Mouse (Mus musculus) brown adipose tissue, adult 24 weeks (tissue): ENCODE results near the gene Tspan12. TPM values are rescaled to one million over a fixed set of nuclear protein-coding genes. Genes with fewer than 3 reads are reported as not detected.
A peak's percentile ranks its signal among the peaks of the same experiment; 100 is the strongest.

Experiments
- H3K27ac ChIP-seq: fragments of 200-500 bp; replicated peaks from 2 replicates; pipeline ENCODE4 v1.5.1; 2012; ENCODE audit warnings: low read depth, mild to moderate bottlenecking, low read length
- H3K4me1 ChIP-seq: fragments of 200-500 bp; 2 replicates; pipeline ENCODE4 v1.6.1; 2012; ENCODE audit warnings: low read length, mixed read lengths; ENCODE audit not compliant: control insufficient read depth, insufficient read depth, insufficient read length
- H3K4me3 ChIP-seq: fragments of 200-500 bp; 2 replicates; pipeline ENCODE4 v1.5.1; 2012; ENCODE audit warnings: low read depth, mild to moderate bottlenecking, low read length, moderate library complexity; ENCODE audit not compliant: insufficient read depth
- polyA plus RNA-seq: library from polyadenylated mRNA; stranded (reverse); fragments of >200 nt; gene quantifications from 2 replicates; pipeline ENCODE4 v1.2.4, GENCODE M21; 2012; ENCODE audit not compliant: missing spikeins, insufficient read depth, insufficient read length

Tspan12 gene
- polyA plus RNA-seq, 1 experiment, result 156 TPM

- H3K4me1 ChIP-seq, result peaks cover 6% of the 10 kb centered on the region
- H3K27ac ChIP-seq, result no peak overlapping the region
- H3K4me3 ChIP-seq, result no peak overlapping the region
Measured at GRCm38 (mm10) chr6:21848808-21849207, 3.5 kb downstream of the Tspan12 start.

GRCm38 (mm10) chr6:21839976-21840775 is 12.1 kb downstream of the Tspan12 start:
- peaks cover 20% of the 10 kb centered on the region for H3K4me1 ChIP-seq
- H3K4me3 ChIP-seq, result no peak overlapping the region
- peak overlapping the region; percentile 83 for H3K27ac ChIP-seq

GRCm38 (mm10) chr6:21839244-21839814 is 13.0 kb downstream of the Tspan12 start:
- peaks cover 20% of the 10 kb centered on the region for H3K4me1 ChIP-seq
- H3K4me3 ChIP-seq, result no peak overlapping the region
- H3K27ac ChIP-seq, result peak overlapping the region; percentile 52

GRCm38 (mm10) chr6:21833531-21833930 is 18.8 kb downstream of the Tspan12 start:
- H3K27ac ChIP-seq, result no peak overlapping the region
- H3K4me3 ChIP-seq, result no peak overlapping the region
- peaks cover 14% of the 10 kb centered on the region for H3K4me1 ChIP-seq

- peaks cover 12% of the 10 kb centered on the region for H3K4me1 ChIP-seq
- H3K4me3 ChIP-seq, result no peak overlapping the region
- H3K27ac ChIP-seq, result peak overlapping the region; percentile 70
Measured at GRCm38 (mm10) chr6:21831871-21832270, 20.4 kb downstream of the Tspan12 start.

- H3K4me1 ChIP-seq, result peaks cover 12% of the 10 kb centered on the region
- no peak overlapping the region for H3K27ac ChIP-seq
- H3K4me3 ChIP-seq, result no peak overlapping the region
Measured at GRCm38 (mm10) chr6:21830931-21831330, 21.4 kb downstream of the Tspan12 start.

GRCm38 (mm10) chr6:21829930-21830329 is 22.4 kb downstream of the Tspan12 start:
- Histone ChIP-seq H3K4me1 (peaks cover 12% of the 10 kb centered on the region), H3K4me3 (no peak overlapping the region), H3K27ac (no peak overlapping the region)

GRCm38 (mm10) chr6:21828437-21828836 is 23.9 kb downstream of the Tspan12 start:
- peak overlapping the region; percentile 19 for H3K27ac ChIP-seq
- peaks cover 16% of the 10 kb centered on the region for H3K4me1 ChIP-seq

GRCm38 (mm10) chr6:21828001-21828400 is 24.3 kb downstream of the Tspan12 start:
- Histone ChIP-seq H3K4me1 (peaks cover 17% of the 10 kb centered on the region), H3K27ac (peak overlapping the region; percentile 19), H3K4me3 (no peak overlapping the region)

More at GRCm38 (mm10) chr6:21828437-21828836, 23.9 kb downstream of the Tspan12 start:
- no peak overlapping the region for H3K4me3 ChIP-seq

- Histone ChIP-seq H3K27ac (peak overlapping the region; percentile 55), H3K4me3 (no peak overlapping the region), H3K4me1 (peaks cover 10% of the 10 kb centered on the region; the same call in 1 of the 2 replicates)
Measured at GRCm38 (mm10) chr6:21823694-21824093, 28.6 kb downstream of the Tspan12 start.

GRCm38 (mm10) chr6:21823281-21823680 is 29.0 kb downstream of the Tspan12 start:
- peaks cover 10% of the 10 kb centered on the region; the same call in 1 of the 2 replicates for H3K4me1 ChIP-seq
- H3K4me3 ChIP-seq, result no peak overlapping the region
- peak overlapping the region; percentile 55; the same call in 1 of the 2 replicates for H3K27ac ChIP-seq

- Histone ChIP-seq H3K4me3 (no peak overlapping the region), H3K4me1 (peaks cover 8% of the 10 kb centered on the region; the same call in 1 of the 2 replicates), H3K27ac (no peak overlapping the region)
Measured at GRCm38 (mm10) chr6:21822721-21823134, 29.6 kb downstream of the Tspan12 start.

GRCm38 (mm10) chr6:21818107-21818807 is 34.1 kb downstream of the Tspan12 start:
- Histone ChIP-seq H3K27ac (0 out of 2 replicates have a peak overlapping the region, but pooled peaks have one; percentile 0), H3K4me3 (no peak overlapping the region), H3K4me1 (peaks cover 2% of the 10 kb centered on the region; the same call in 1 of the 2 replicates)

GRCm38 (mm10) chr6:21806005-21806404 is 46.3 kb downstream of the Tspan12 start:
- no peak overlapping the region for H3K4me3 ChIP-seq
- H3K27ac ChIP-seq, result no peak overlapping the region
- H3K4me1 ChIP-seq, result peaks cover 15% of the 10 kb centered on the region

- peaks cover 15% of the 10 kb centered on the region for H3K4me1 ChIP-seq
- peak overlapping the region; percentile 89 for H3K27ac ChIP-seq
- H3K4me3 ChIP-seq, result no peak overlapping the region
Measured at GRCm38 (mm10) chr6:21805013-21805570, 47.2 kb downstream of the Tspan12 start.
